28 mouse cellular contexts compared by ENCODE assay signal in genomic region chr8:18279932-18280331, GRCm38 (mm10).
DNase-seq lines count a peak whose midpoint lies in the region; ATAC-seq and TF ChIP-seq lines count a peak whose summit lies in the region.
"Had no signal": no experiment of that assay in that cellular context is flagged by ENCODE, and none has a peak within 500 bp of the region (broad histone marks: within the 10 kb centered on the region; RNA-seq: fewer than 3 reads in every experiment).

No protein-coding gene starts in this region.

- TF ChIP-seq CTCF in brain, embryonic 14.5 days (IDR thresholded peaks at IDR 0.05; ENCODE audit: borderline replicate concordance, extremely low read depth, insufficient read depth, insufficient read length), result no peak

- no peak overlapping the region for H3K9ac ChIP-seq in hindbrain, embryonic 15.5 days
- H3K9ac ChIP-seq in hindbrain, embryonic 14.5 days, result no peak overlapping the region
- H3K9ac ChIP-seq: limb, embryonic 15.5 days; liver, embryonic 13.5 days; midbrain, embryonic 13.5 days had no signal

- H3K9me3 ChIP-seq in hindbrain, embryonic 15.5 days, result no peaks in the 10 kb centered on the region
- no peaks in the 10 kb centered on the region for H3K9me3 ChIP-seq in hindbrain, embryonic 14.5 days (ENCODE audit: control insufficient read depth, low read length)
- H3K9me3 ChIP-seq: limb, embryonic 10.5 days; limb, embryonic 15.5 days; liver, embryonic 13.5 days; megakaryocyte, embryonic 14.5 days; midbrain, embryonic 13.5 days had no signal

- no peak for TF ChIP-seq POLR2A in brain, embryonic 14.5 days (IDR thresholded peaks at IDR 0.05; ENCODE audit: borderline replicate concordance, extremely low read depth, insufficient read depth, insufficient read length, poor library complexity, severe bottlenecking)

- no peak overlapping the region for H3K4me3 ChIP-seq in hindbrain, embryonic 15.5 days
- H3K4me3 ChIP-seq in hindbrain, embryonic 14.5 days (replicated peaks; ENCODE audit: low read length), result no peak overlapping the region
- H3K4me3 ChIP-seq: erythroblast, embryonic 14.5 days; limb, embryonic 10.5 days; limb, embryonic 15.5 days; liver, embryonic 13.5 days; megakaryocyte, embryonic 14.5 days; midbrain, embryonic 13.5 days had no signal

- no peaks in the 10 kb centered on the region for H3K36me3 ChIP-seq in hindbrain, embryonic 15.5 days
- no peaks in the 10 kb centered on the region for H3K36me3 ChIP-seq in hindbrain, embryonic 14.5 days (replicated peaks; ENCODE audit: control insufficient read depth, insufficient read depth)
- H3K36me3 ChIP-seq: limb, embryonic 10.5 days; limb, embryonic 15.5 days; liver, embryonic 13.5 days; midbrain, embryonic 13.5 days had no signal

- ATAC-seq in hindbrain, embryonic 15.5 days (ENCODE audit: low FRiP score, low read depth), result peak; percentile 34; the same call in 1 of the 2 replicates
- ATAC-seq in hindbrain, embryonic 14.5 days (ENCODE audit: low FRiP score), result no peak
- ATAC-seq: intestine, postnatal 0 days; lung, postnatal 0 days; midbrain, embryonic 13.5 days; Patski had no signal

- H3K4me2 ChIP-seq in hindbrain, embryonic 15.5 days, result no peak overlapping the region
- no peak overlapping the region for H3K4me2 ChIP-seq in hindbrain, embryonic 14.5 days (replicated peaks)
- H3K4me2 ChIP-seq: heart, embryonic 11.5 days; limb, embryonic 15.5 days; liver, embryonic 13.5 days; midbrain, embryonic 13.5 days had no signal

- no peaks in the 10 kb centered on the region for H3K4me1 ChIP-seq in hindbrain, embryonic 15.5 days (replicated peaks)
- no peaks in the 10 kb centered on the region for H3K4me1 ChIP-seq in hindbrain, embryonic 14.5 days (replicated peaks; ENCODE audit: control insufficient read depth, insufficient read depth, low read length)
- H3K4me1 ChIP-seq: limb, embryonic 10.5 days; limb, embryonic 15.5 days; liver, embryonic 13.5 days; megakaryocyte, embryonic 14.5 days; midbrain, embryonic 13.5 days had no signal

- H3K27me3 ChIP-seq in hindbrain, embryonic 15.5 days, result no peaks in the 10 kb centered on the region
- H3K27me3 ChIP-seq in hindbrain, embryonic 14.5 days (ENCODE audit: control insufficient read depth, insufficient read depth, low read length), result no peaks in the 10 kb centered on the region
- H3K27me3 ChIP-seq: limb, embryonic 15.5 days; liver, embryonic 13.5 days; megakaryocyte, embryonic 14.5 days; midbrain, embryonic 13.5 days had no signal

- peak; percentile 27 to 38 for DNase-seq in cerebellum, postnatal 25 days
- DNase-seq in cerebellum, adult 9-11 months, result no peak
- no peak for DNase-seq in hindbrain, embryonic 14.5 days (ENCODE audit: low spot score)
- peak; percentile 10 for DNase-seq in layer of hippocampus, adult 9-11 months
- DNase-seq in layer of hippocampus, postnatal 25 days (ENCODE audit: extremely low spot score in 1 of 2, low spot score in 1 of 2), result no peak
- peak; percentile 77 for DNase-seq in brain, embryonic 14.5 days (ENCODE audit: low read depth)
- DNase-seq in frontal cortex, postnatal 25 days (ENCODE audit: low spot score in 2 of 2), result no peak
- DNase-seq: adrenal gland, postnatal 14 days; cerebellum, adult 8-10 months; gastrocnemius, postnatal 25 days; heart, adult 18-20 months; heart, postnatal 4 days; kidney, adult 9 months; kidney, postnatal 10 days; liver, embryonic 13.5 days; lung, adult 18-20 months; lung, postnatal 4 days; thymus, postnatal 4 days had no signal

- 81% methylated on average over 4 of the region's 4 CpGs for WGBS in hindbrain, embryonic 15.5 days
- 82% methylated on average over 4 of the region's 4 CpGs for WGBS in hindbrain, embryonic 14.5 days

- no peak overlapping the region for H3K27ac ChIP-seq in hindbrain, embryonic 15.5 days (replicated peaks)
- no peak overlapping the region for H3K27ac ChIP-seq in hindbrain, embryonic 14.5 days
- H3K27ac ChIP-seq: limb, embryonic 10.5 days; limb, embryonic 15.5 days; liver, embryonic 13.5 days; midbrain, embryonic 13.5 days had no signal

Comparison
In these comparisons a context has a peak if more than half of its experiments do, and no peak if none do; other contexts are left out.
1. DNase-seq: peak in cerebellum, postnatal 25 days (2 of 2), layer of hippocampus, adult 9-11 months (single experiment) and brain, embryonic 14.5 days (single experiment); none in cerebellum, adult 9-11 months (single experiment), hindbrain, embryonic 14.5 days (single experiment), layer of hippocampus, postnatal 25 days (0 of 2) and frontal cortex, postnatal 25 days (0 of 2).